Mouse (Mus musculus): ENCODE results near the gene Gpn2.

Gpn2 gene

DNA sequence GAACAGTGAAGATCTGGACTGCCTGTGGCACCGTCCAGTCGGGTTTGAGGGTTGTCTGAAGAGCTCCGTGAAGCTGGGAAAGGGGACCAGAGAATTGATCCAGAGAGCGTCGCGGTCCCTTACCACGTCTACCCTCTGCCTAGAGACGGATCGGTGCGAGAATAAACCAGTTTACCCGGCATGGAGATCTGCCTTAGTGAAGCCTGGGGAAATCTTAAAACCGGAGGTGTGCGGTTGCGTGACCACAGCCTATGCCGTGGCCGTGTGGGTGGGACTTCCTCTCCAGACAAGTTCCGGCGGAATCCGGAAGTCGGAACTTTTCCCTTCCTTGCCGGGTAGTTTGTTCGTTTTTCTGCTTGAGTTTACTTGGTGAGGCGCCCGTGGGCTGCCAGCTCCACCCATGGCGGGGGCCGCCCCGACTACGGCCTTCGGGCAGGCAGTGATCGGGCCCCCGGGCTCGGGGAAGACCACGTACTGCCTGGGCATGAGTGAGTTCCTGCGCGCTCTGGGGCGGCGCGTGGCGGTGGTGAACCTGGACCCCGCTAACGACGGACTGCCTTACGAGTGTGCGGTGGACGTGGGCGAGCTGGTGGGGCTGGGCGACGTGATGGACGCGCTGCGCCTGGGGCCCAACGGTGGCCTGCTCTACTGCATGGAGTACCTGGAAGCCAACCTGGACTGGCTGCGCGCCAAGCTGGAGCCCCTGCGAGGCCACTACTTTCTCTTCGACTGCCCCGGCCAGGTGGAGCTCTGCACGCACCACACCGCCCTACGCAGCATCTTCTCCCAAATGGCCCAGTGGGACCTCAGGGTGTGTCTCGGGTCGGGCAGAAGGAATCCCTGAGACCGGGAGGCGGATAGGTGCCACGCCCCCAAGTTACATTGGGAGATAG, at the start of gene Gpn2:
TSS of gene Gpn2 (plus strand) at position 304 of the 893 bp plus-strand sequence.
- WGBS: under 1% methylated on average over 65 of the region's 65 CpGs

DNA sequence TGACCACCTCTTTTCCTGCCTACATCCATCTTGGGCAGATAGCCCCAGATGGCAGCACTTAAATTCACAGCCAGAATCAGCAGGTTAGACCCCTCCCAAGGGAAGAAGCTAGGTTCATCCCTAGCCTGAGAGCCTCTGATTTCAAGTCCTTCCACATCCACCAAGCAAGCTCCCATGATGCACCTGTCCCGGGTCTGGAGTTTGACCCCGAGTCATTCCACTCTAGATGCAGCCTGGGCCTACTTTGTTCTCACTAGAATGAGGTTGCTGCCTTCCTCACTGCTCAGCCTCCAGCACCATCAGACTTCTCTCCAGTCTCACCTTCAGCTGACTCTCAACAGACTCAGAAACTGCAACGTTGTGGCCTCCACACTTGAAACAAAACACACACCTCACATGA, 48.1 kb upstream of the Gpn2 start:
- 89% methylated on average over 3 of the region's 3 CpGs for WGBS

DNA sequence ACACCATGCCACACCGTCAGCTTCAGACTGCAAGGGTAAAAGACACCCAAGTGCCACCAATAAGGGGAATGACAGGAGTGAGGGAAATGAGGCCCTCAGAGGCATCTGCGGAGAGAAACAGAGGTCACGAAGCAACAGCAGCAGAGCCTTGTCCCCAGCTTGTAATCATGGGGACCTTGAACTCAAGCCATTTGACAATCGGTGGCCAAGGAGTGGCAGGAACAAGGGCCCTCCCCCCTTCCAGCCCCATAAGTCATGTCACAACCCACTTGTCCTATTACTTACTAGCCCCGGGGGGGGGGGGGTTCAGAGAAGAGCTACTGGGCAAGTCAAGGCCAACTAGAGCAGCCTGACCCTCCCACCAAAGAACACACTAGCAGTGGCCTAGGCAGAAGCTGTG, 47.5 kb upstream of the Gpn2 start:
- WGBS: 90% methylated on average over 5 of the region's 5 CpGs

GRCm38 (mm10) chr4:133545272-133546231, 38.6 kb upstream of the Gpn2 start, which contains the start of gene Nudc:
TSS of gene Nudc (minus strand) at chr4:133545996.
- WGBS: under 1% methylated on average over 77 of the region's 77 CpGs

DNA sequence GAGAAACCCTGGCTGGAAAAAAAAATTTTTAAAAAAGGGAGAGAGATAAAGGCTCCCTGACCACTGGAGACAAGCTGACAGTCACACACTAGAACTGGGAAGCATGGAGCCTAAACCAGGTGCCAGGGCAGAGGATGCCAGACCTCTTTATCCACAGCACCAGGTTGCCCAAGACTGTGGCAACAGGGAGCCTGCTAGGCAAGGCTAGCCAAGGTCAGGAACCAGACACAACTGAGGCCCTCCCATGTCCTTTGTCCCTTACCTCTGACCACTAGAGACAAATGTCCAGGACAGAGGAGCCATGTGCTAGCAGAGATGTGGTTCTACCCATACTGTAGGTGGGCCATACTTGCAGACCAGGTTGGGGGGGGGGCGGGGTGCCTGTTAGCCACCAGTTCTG, 32.1 kb upstream of the Gpn2 start:
- 100% methylated on average over 1 of the region's 1 CpGs for WGBS

DNA sequence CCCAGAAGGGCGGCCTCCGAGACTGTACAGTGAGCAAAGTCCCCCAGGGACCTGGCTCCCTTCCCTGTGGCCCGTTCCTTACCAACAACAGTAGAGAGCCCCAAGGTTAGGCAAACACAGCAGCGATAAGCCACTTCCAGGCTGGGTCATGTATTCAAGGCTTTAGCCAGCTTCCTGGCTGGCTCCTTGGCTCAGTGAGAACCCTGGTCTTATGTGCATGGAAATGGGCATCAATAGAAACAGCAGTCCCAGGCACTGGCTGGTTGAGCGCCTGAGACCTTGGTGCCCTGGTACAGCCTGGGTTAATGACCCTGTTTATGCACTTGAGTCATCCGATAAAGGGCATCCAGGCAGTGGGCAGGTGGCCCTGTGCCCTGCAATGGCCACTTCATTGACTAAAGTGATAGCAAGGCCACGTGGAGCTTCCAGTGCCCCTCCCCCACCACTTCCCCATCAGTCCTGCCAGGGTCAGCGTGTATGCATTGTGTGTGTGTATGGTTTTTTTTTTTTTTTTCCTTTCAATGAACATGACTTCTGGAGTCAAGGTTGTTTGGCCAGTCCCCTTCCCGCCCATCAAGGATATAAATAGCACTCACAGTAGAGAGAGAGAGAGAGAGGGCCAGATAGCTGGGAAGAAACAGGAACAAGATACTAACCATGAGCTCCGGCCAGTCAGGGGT, 31.3 kb upstream of the Gpn2 start, which contains the start of gene Nr0b2:
TSS of gene Nr0b2 (plus strand) at position 609 of the 680 bp plus-strand sequence.
- WGBS: 65% methylated on average over 10 of the region's 10 CpGs

DNA sequence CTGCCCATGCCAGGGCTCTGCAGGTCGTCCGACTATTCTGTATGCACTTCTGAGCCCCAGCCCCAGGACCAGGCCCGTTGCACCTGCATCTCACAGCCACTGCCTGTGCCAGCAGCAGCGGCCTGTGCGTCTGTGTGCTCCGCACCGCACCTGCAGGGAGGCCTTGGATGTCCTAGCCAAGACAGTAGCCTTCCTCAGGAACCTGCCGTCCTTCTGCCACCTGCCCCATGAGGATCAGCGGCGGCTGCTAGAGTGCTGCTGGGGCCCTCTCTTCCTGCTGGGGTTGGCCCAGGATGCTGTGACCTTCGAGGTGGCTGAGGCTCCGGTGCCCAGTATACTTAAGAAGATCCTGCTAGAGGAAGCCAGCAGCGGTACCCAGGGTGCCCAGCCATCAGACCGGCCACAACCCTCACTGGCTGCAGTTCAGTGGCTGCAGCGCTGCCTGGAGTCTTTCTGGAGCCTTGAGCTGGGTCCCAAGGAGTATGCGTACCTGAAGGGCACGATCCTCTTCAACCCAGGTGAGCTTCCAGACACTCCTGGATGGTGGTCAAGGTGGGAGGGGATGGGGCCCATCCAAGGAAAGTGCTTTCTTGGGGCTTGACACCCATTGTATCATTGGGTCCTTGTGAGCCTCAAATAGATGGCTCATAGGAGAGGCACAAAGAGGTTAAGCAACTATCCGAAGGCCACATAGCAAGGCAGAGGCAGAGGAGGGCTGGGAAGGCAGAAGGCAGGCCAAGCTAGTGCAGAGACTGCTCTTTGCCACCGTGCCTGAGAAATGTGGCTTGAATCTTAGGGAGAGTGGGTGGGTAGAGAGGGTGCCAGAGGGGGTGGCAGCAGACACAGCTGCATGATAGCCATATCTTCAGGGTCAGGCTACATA, 30.5 kb upstream of the Gpn2 start:
- WGBS: 73% methylated on average over 19 of the region's 19 CpGs

- 49% methylated on average over 10 of the region's 10 CpGs for WGBS
Measured at GRCm38 (mm10) chr4:133557041-133557717, 27.0 kb upstream of the Gpn2 start.

- WGBS: 75% methylated on average over 4 of the region's 4 CpGs
Measured at GRCm38 (mm10) chr4:133559846-133560245, 24.3 kb upstream of the Gpn2 start.

DNA sequence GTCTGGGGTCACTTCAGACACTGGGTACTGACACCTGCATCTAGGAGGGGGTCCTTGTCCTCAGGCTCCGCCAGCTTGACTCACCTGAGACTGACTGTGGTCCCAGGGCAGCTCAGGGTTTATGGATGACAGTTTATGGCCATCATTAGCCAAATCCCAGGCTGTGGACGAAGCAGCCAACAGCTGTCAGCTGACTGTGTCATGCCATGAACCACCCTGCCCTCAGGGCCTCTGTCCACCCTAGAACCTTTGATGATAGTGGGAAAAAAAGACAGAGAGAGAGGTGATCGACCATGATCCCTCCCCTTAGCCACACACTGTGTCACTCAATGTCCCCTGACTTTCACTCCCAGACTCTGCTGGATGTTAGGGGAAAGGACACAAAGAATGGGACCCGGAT, 22.5 kb upstream of the Gpn2 start:
- 80% methylated on average over 4 of the region's 4 CpGs for WGBS

DNA sequence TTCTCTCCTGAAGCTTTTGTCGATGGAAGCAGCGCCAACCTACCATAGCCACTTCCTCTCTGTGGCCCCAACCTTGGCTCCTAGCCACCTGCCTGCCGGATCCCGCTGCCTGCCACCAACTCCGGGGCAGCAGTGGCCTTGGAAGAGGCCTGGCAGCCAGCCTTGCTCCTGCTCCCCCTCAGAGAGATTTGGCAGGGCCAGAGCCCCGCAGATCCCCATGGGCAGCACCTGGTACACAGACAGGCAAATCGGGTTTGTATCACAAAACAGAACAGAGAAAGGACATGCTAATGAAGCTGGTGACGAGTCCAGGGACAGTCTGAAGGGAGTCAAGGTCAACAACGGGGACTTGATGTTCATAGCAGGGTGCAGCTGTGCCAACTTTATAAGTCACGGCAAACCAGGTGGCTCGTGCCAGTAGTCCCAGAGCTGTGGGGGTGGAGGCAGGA, 21.0 kb upstream of the Gpn2 start:
- 28% methylated on average over 11 of the region's 11 CpGs for WGBS

DNA sequence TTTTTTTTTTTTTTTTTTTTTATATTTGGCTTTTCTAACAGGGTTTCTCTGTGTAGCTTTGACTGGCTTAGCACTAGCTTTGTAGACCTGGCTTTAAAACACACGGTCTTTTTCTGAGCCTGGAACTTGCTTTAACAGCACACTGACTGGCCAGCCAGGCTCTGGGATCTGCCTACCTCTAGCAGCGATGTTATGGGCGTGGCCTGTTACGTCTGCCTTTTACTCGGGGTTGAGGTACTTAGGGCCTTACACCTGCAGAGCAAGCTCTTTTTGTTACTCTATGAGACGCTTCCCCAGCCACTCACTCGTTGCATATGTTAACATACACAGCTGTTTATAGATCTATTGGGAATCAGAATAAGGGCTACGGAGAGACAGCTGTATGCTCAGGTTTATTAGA, 16.9 kb upstream of the Gpn2 start:
- WGBS: 29% methylated on average over 8 of the region's 8 CpGs

GRCm38 (mm10) chr4:133569291-133570065, 14.7 kb upstream of the Gpn2 start:
- 84% methylated on average over 10 of the region's 10 CpGs for WGBS

DNA sequence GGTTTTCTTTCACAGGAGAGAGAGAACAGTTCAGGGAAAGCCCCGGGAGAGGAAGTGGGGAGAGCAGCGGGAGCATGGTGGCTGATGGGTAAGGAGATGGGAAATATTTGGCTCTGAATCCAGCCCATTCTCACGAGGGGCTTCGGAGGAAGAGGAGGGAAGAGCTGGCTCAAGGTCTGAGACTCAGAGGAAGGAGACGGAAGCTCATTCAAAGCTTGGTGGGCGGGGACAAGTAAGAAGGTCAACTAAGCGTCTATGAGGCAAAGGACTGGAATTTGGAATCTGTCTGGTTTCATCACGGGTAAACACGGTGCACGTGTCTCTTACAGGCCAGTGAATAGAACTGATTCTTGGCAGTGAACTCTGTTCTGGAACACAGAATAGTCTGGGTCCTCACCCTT, 14.1 kb upstream of the Gpn2 start:
- 55% methylated on average over 10 of the region's 10 CpGs for WGBS

- WGBS: 3% methylated on average over 44 of the region's 44 CpGs
Measured at GRCm38 (mm10) chr4:133574070-133574842, 9.9 kb upstream of the Gpn2 start, which contains the start of gene Gpatch3. TSS of gene Gpatch3 (plus strand) at chr4:133574745.

- WGBS: under 1% methylated on average over 41 of the region's 41 CpGs
Measured at GRCm38 (mm10) chr4:133574843-133575202, 9.3 kb upstream of the Gpn2 start.

GRCm38 (mm10) chr4:133577983-133578382, 6.2 kb upstream of the Gpn2 start:
- WGBS: 72% methylated on average over 12 of the region's 12 CpGs

DNA sequence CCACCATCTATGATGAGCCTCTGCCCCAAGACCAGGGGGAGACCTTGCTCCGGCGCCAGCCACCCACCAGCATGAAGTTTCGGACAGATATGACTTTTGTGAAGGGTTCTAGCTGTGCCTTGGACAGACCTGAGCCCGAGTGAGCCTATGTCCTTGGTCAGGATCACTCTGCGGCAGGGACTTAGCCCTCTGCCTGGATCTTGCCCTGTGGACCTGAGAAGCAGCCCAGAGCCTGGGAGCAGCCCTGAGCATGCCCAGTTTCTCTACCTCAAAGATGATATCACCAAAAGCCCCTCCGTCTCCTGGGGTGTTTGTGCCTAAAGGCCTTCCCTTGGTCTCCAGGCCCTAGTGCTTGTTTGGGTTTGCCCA, 488 bp upstream of the Gpn2 start:
- 59% methylated on average over 6 of the region's 6 CpGs for WGBS
